Mouse (Mus musculus): ENCODE measurements around the gene Ribc1. TPM values are rescaled to one million over a fixed set of nuclear protein-coding genes. Genes with fewer than 3 reads are reported as not detected.

Ribc1 gene
- 1.2 and 1.5 TPM in 2 replicates for polyA plus RNA-seq (2015; fragmentation: Nextera tagmentation; extraction: Ambion mirVana)

DNA sequence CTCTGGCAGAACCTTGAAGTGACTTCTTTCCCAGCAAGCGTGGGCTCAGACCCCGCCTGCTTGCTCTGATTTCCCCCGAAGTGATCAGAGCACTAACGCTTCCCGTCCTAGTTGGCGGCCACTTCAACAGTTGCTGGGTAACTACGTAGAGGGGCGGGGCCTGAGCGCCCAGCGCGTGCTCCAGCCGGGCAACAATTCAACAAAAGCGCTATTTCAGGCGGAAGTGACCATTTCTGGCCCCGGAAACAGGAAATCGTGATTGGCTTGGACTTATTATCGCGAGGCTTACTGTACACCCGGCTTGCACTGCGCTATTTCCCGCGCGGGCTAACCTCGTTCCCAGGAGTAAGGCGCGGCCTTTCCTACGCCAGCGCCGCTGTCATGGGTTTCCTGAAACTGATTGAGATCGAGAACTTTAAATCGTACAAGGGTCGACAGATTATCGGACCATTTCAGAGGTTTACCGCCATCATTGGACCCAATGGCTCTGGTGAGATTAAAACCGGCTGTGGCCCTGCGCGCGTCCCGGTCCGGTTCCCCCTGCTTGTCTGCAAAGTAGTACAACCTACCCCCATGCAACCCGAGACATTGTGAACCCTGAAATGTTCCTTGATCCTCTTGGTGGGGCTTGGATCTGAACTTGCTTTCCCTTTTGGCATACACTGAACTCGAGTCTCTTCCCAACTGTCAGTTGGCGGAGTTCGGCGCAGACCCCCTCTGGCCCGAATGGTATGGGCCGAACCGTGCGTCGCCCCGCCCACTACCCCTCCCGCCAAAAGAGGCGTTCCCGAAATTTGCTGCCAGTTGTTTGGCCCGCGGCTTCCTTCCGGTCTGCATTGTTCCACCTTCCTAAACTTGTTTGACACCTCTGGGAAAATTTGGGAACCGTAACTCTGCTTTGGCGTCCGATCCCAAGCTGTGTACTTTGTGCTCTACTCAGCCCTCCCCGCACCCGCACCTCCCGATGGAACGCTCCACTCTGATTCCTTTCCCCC, at the start of gene Ribc1, which contains the start of gene Smc1a:
Ribc1 (minus strand) TSS at position 145 of the 995 bp plus-strand sequence.
Smc1a (plus strand) TSS at position 278 of the 995 bp plus-strand sequence.

DNA sequence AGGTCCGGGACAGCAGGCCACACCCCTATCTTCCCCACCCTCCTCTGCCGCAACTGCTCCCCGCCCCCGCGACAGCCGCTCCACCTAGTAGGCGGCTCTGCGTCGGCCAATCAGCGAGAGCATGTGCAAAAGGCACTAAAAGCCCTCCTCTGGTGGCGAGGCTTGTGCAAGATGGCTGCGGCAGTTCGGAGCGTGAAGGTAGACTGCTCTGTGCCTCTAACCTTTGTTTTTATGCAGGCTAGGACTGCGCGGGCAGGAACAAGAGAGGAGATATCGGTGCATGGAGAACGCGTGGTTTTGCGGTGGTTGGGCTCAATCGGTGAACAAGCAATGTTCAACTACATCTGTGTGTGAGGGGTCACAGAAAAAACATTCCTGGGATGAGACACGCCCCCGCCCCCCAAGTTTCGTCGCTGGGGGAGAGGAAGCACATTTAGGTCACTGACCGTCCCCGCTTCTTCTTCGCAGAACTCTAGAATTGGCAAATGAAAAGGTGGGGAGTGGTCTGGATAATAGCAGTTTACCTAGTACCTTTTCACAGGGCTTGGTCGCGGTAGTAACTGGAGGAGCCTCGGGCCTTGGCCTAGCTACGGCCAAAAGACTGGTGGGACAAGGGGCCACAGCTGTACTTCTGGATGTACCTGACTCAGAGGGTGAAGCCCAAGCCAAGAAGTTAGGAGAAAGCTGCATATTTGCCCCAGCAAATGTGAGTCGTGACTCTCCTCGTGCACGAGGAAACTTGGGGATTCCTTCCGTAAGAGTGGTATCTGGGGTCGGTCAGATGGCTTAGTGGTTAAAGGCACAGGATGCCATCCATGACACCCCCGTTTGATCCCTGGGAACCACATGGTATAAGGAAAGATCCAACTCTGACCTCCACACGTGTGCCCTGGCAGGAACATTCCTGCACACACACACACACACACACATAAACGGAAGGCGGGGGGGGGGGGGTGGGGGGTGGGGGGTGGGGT, 14.1 kb downstream of the Ribc1 start, which contains the start of gene Hsd17b10:
Hsd17b10 (plus strand) TSS at position 109 of the 974 bp plus-strand sequence.

Other genes with a start within 250 kb of the Ribc1 start
- gene Huwe1, start 215.5 kb downstream of the Ribc1 start, polyA plus RNA-seq (2015; fragmentation: Nextera tagmentation; extraction: Ambion mirVana): 18.8 and 20.4 TPM in 2 replicates
- gene Hsd17b10, start 14.4 kb downstream of the Ribc1 start, polyA plus RNA-seq (2015; fragmentation: Nextera tagmentation; extraction: Ambion mirVana): 153 and 160 TPM in 2 replicates
- gene Smc1a, start 133 bp upstream of the Ribc1 start, polyA plus RNA-seq (2015; fragmentation: Nextera tagmentation; extraction: Ambion mirVana): 44.2 and 47.7 TPM in 2 replicates
- 3.0 and 4.3 TPM in 2 replicates for gene Iqsec2, start 128.0 kb upstream of the Ribc1 start, polyA plus RNA-seq (2015; fragmentation: Nextera tagmentation; extraction: Ambion mirVana)
- 13.5 and 15.4 TPM in 2 replicates for gene Kdm5c, start 216.7 kb upstream of the Ribc1 start, polyA plus RNA-seq (2015; fragmentation: Nextera tagmentation; extraction: Ambion mirVana)